Mouse (Mus musculus) embryonic facial prominence, embryonic 12.5 days (tissue): Measurements from ENCODE around the gene Rcc1l. TPM values are rescaled to one million over a fixed set of nuclear protein-coding genes. Genes with fewer than 3 reads are reported as not detected.

Experiments
- ATAC-seq: fragments of 200-750 bp; cut with Nextera tagmentation; 2 replicates; pipeline ENCODE4 v1.8.0; 2017; ENCODE audit not compliant: insufficient number of reproducible peaks, insufficient read depth, low FRiP score, low TSS enrichment
- H3K27ac ChIP-seq: fragments of 300-500 bp; sonication (generic); 2 replicates; pipeline ENCODE4 v1.5.1; 2016; ENCODE audit warnings: mild to moderate bottlenecking
- H3K27me3 ChIP-seq: fragments of 300-500 bp; sonication (generic); 2 replicates; pipeline ENCODE4 v1.6.1; 2016; ENCODE audit warnings: mild to moderate bottlenecking, moderate library complexity
- H3K36me3 ChIP-seq: fragments of 300-500 bp; sonication (generic); 2 replicates; pipeline ENCODE4 v1.6.1; 2016; ENCODE audit warnings: mild to moderate bottlenecking
- H3K4me1 ChIP-seq: fragments of 300-500 bp; sonication (generic); 2 replicates; pipeline ENCODE4 v1.6.1; 2016
- H3K4me2 ChIP-seq: fragments of 300-500 bp; sonication (generic); replicated peaks from 2 replicates; pipeline ENCODE4 v1.6.1; 2016; ENCODE audit warnings: mild to moderate bottlenecking, moderate library complexity
- H3K4me3 ChIP-seq: fragments of 300-500 bp; sonication (generic); 2 replicates; pipeline ENCODE4 v1.5.1; 2016; ENCODE audit warnings: mild to moderate bottlenecking
- H3K9ac ChIP-seq: fragments of 300-500 bp; sonication (generic); 2 replicates; pipeline ENCODE4 v1.6.1; 2016; ENCODE audit warnings: mild to moderate bottlenecking, moderate library complexity
- H3K9me3 ChIP-seq: fragments of 300-500 bp; sonication (generic); 2 replicates; pipeline ENCODE4 v1.6.1; 2016; ENCODE audit warnings: mild to moderate bottlenecking, moderate library complexity
- WGBS: fragments of 180-500 bp; shearing (Covaris S2); methylation state at CpG from one replicate; pipeline ENCODE4 v1.1.7; 2016; 5-methylcytosine and 5-hydroxymethylcytosine counted together
- polyA plus RNA-seq: library from polyadenylated mRNA; unstranded; fragments of >200 nt; fragmentation: Nextera tagmentation; extraction: Ambion mirVana; gene quantifications from 2 replicates; pipeline ENCODE4 v1.2.1, GENCODE M21; 2016

Rcc1l gene
- polyA plus RNA-seq, 1 experiment from 2014 or later = 36.6 TPM

GRCm38 (mm10) chr5:134114981-134115380, 61.6 kb downstream of the Rcc1l start:
- 72% methylated on average over 5 of the region's 5 CpGs for WGBS
- Histone ChIP-seq H3K4me1 (0 out of 2 replicates have a peak, but pooled peaks cover 2% of the 10 kb centered on the region), H3K27me3 (no peaks in the 10 kb centered on the region), H3K9me3 (no peaks in the 10 kb centered on the region), H3K4me3 (no peak overlapping the region), H3K27ac (no peak overlapping the region), H3K36me3 (peaks cover 9% of the 10 kb centered on the region), H3K4me2 (no peak overlapping the region), H3K9ac (no peak overlapping the region)
- ATAC-seq = no peak

GRCm38 (mm10) chr5:134105829-134106228, 70.7 kb downstream of the Rcc1l start:
- Histone ChIP-seq H3K27ac (no peak overlapping the region), H3K9me3 (no peaks in the 10 kb centered on the region), H3K4me1 (peaks cover 19% of the 10 kb centered on the region), H3K9ac (no peak overlapping the region), H3K4me2 (no peak overlapping the region), H3K27me3 (no peaks in the 10 kb centered on the region), H3K4me3 (no peak overlapping the region), H3K36me3 (peaks cover 12% of the 10 kb centered on the region)
- WGBS = 85% methylated on average over 8 of the region's 8 CpGs
- no peak for ATAC-seq

- WGBS = 63% methylated on average over 6 of the region's 6 CpGs
- Histone ChIP-seq H3K4me2 (no peak overlapping the region), H3K36me3 (peaks cover 9% of the 10 kb centered on the region), H3K9me3 (no peaks in the 10 kb centered on the region), H3K4me3 (no peak overlapping the region), H3K9ac (no peak overlapping the region), H3K27ac (no peak overlapping the region), H3K4me1 (peaks cover 26% of the 10 kb centered on the region), H3K27me3 (no peaks in the 10 kb centered on the region)
- no peak for ATAC-seq
These were observed 73.9 kb downstream of the Rcc1l start for GRCm38 (mm10) chr5:134102720-134103119.

GRCm38 (mm10) chr5:134101883-134102282, 74.7 kb downstream of the Rcc1l start:
- Histone ChIP-seq H3K27me3 (no peaks in the 10 kb centered on the region), H3K4me3 (no peak overlapping the region), H3K9me3 (no peaks in the 10 kb centered on the region), H3K36me3 (peaks cover 9% of the 10 kb centered on the region), H3K4me2 (peak overlapping the region; percentile 2; the same call in 1 of the 2 replicates), H3K27ac (no peak overlapping the region), H3K9ac (no peak overlapping the region), H3K4me1 (peaks cover 26% of the 10 kb centered on the region)
- ATAC-seq = no peak
- WGBS = 29% methylated on average over 5 of the region's 5 CpGs

GRCm38 (mm10) chr5:134101322-134101721, 75.3 kb downstream of the Rcc1l start:
- H3K27ac ChIP-seq = no peak overlapping the region
- H3K4me2 ChIP-seq = peak overlapping the region; percentile 2; the same call in 1 of the 2 replicates
- 0 out of 2 replicates have a peak overlapping the region, but pooled peaks have one; percentile 15 for H3K9ac ChIP-seq
- peaks cover 26% of the 10 kb centered on the region for H3K4me1 ChIP-seq
- H3K27me3 ChIP-seq = no peaks in the 10 kb centered on the region
- no peaks in the 10 kb centered on the region for H3K9me3 ChIP-seq
- WGBS = 67% methylated on average over 5 of the region's 5 CpGs
- no peak for ATAC-seq
- H3K36me3 ChIP-seq = peaks cover 6% of the 10 kb centered on the region
- H3K4me3 ChIP-seq = no peak overlapping the region

- H3K27ac ChIP-seq = peak overlapping the region; percentile 74; the same call in 1 of the 2 replicates
- H3K9ac ChIP-seq = peak overlapping the region; percentile 72
- H3K4me1 ChIP-seq = peaks cover 26% of the 10 kb centered on the region
- peak overlapping the region; percentile 92 for H3K4me2 ChIP-seq
- no peaks in the 10 kb centered on the region for H3K36me3 ChIP-seq
- no peak for ATAC-seq
- H3K4me3 ChIP-seq = peak overlapping the region; percentile 65
- no peaks in the 10 kb centered on the region for H3K9me3 ChIP-seq
- no peaks in the 10 kb centered on the region for H3K27me3 ChIP-seq
- WGBS = under 1% methylated on average over 17 of the region's 17 CpGs
These were observed 76.3 kb downstream of the Rcc1l start for GRCm38 (mm10) chr5:134100232-134100771.

GRCm38 (mm10) chr5:134099496-134100211, 76.9 kb downstream of the Rcc1l start, which contains the start of gene Castor2:
TSS of gene Castor2 (plus strand) at chr5:134099711.
- H3K9me3 ChIP-seq = no peaks in the 10 kb centered on the region
- H3K9ac ChIP-seq = peak within 1 kb of the TSS; percentile 72
- H3K36me3 ChIP-seq = no peaks in the 10 kb centered on the region
- H3K4me2 ChIP-seq = peak within 1 kb of the TSS; percentile 92
- H3K27me3 ChIP-seq = no peaks in the 10 kb centered on the region
- peak within 1 kb of the TSS; percentile 74 for H3K27ac ChIP-seq
- peaks cover 26% of the 10 kb centered on the region for H3K4me1 ChIP-seq
- WGBS = under 1% methylated on average over 52 of the region's 58 CpGs
- H3K4me3 ChIP-seq = peak within 1 kb of the TSS; percentile 65
- ATAC-seq = peak; percentile 86

- Histone ChIP-seq H3K9ac (peak overlapping the region; percentile 72), H3K36me3 (no peaks in the 10 kb centered on the region), H3K27me3 (no peaks in the 10 kb centered on the region), H3K4me2 (peak overlapping the region; percentile 92), H3K9me3 (no peaks in the 10 kb centered on the region), H3K27ac (peak overlapping the region; percentile 73), H3K4me3 (peak overlapping the region; percentile 65), H3K4me1 (peaks cover 26% of the 10 kb centered on the region)
- WGBS = under 1% methylated on average over 17 of the region's 17 CpGs
- ATAC-seq = 0 out of 2 replicates have a peak, but pooled peaks have one; percentile 22
These were observed 77.6 kb downstream of the Rcc1l start for GRCm38 (mm10) chr5:134098976-134099375.

GRCm38 (mm10) chr5:134098341-134098902, 78.2 kb downstream of the Rcc1l start:
- WGBS = 46% methylated on average over 13 of the region's 13 CpGs
- no peaks in the 10 kb centered on the region for H3K9me3 ChIP-seq
- ATAC-seq = no peak
- peak overlapping the region; percentile 92 for H3K4me2 ChIP-seq
- no peaks in the 10 kb centered on the region for H3K27me3 ChIP-seq
- no peaks in the 10 kb centered on the region for H3K36me3 ChIP-seq
- H3K4me1 ChIP-seq = peaks cover 26% of the 10 kb centered on the region
- H3K4me3 ChIP-seq = peak overlapping the region; percentile 65
- H3K27ac ChIP-seq = no peak overlapping the region
- H3K9ac ChIP-seq = peak overlapping the region; percentile 72

Other genes starting within 250 kb of the Rcc1l start
- gene Castor2, start 77.1 kb downstream of the Rcc1l start, polyA plus RNA-seq = 9.4 and 11.5 TPM in 2 replicates
- 10.6 and 11.4 TPM in 2 replicates for gene Gtf2ird2, start 7.2 kb upstream of the Rcc1l start, polyA plus RNA-seq
- gene Ncf1, start 52.9 kb upstream of the Rcc1l start, polyA plus RNA-seq = 2.2 and 2.3 TPM in 2 replicates
- gene Gtf2i, start 138.0 kb upstream of the Rcc1l start, polyA plus RNA-seq = 227 and 232 TPM in 2 replicates